Mouse (Mus musculus) stomach, postnatal 0 days (tissue): ENCODE data around the gene Klri2.

Experiments
- CTCF ChIP-seq: IDR thresholded peaks from 2 replicates; pipeline ENCODE4 v1.5.1; 2016; ENCODE audit warnings: antibody characterized with exemption, low read depth, mild to moderate bottlenecking, moderate library complexity
- EP300 ChIP-seq: optimal IDR thresholded peaks from 2 replicates; pipeline ENCODE3; 2016; ENCODE audit warnings: antibody characterized with exemption

- TF ChIP-seq CTCF (no peak), EP300 (no peak)
Observed at GRCm38 (mm10) chr6:129746151-129746550, 5.9 kb upstream of the Klri2 start.
